In genomic region chr19:29666164-29666563, GRCm38 (mm10) we compare ENCODE assay signal across 27 mouse cellular contexts. TPM values are rescaled to one million over a fixed set of nuclear protein-coding genes. Genes with fewer than 3 reads are reported as not detected.
DNase-seq lines count a peak whose midpoint lies in the region; ATAC-seq and TF ChIP-seq lines count a peak whose summit lies in the region.
"Had no signal": no experiment of that assay in that cellular context is flagged by ENCODE, and none has a peak within 500 bp of the region (broad histone marks: within the 10 kb centered on the region; RNA-seq: fewer than 3 reads in every experiment).

No protein-coding gene starts in this region.

- 0 out of 2 replicates have a peak overlapping the region, but pooled peaks have one; percentile 54 for H3K27ac ChIP-seq in kidney, embryonic 15.5 days
- no peak overlapping the region for H3K27ac ChIP-seq in liver, embryonic 14.5 days
- no peak overlapping the region for H3K27ac ChIP-seq in liver, embryonic 12.5 days
- H3K27ac ChIP-seq in stomach, postnatal 0 days (replicated peaks), result no peak overlapping the region
- H3K27ac ChIP-seq in hindbrain, embryonic 10.5 days, result no peak overlapping the region
- H3K27ac ChIP-seq: embryonic facial prominence, embryonic 12.5 days; embryonic facial prominence, embryonic 15.5 days; gastrocnemius, adult 2 months; hindbrain, embryonic 13.5 days; hindbrain, postnatal 0 days had no signal

- no peak for DNase-seq in kidney, adult 9 months
- no peak for DNase-seq in liver, embryonic 14.5 days (ENCODE audit: low read depth in 3 of 3, low spot score in 3 of 3)
- DNase-seq in stomach, postnatal 0 days (ENCODE audit: low spot score), result no peak
- DNase-seq in hindbrain, embryonic 10.5 days (ENCODE audit: low spot score), result no peak
- DNase-seq: adrenal gland, adult 8-10 months; adrenal gland, postnatal 25 days; B cell, adult 2 months; cerebellum, adult 11-12 months; cerebellum, adult 8-10 months; cerebellum, postnatal 14 days; forebrain, postnatal 0 days; gastrocnemius, adult 2 months; gastrocnemius, postnatal 14 days; heart, adult 11 months had no signal

- H3K27me3 ChIP-seq in kidney, embryonic 15.5 days, result no peaks in the 10 kb centered on the region
- no peaks in the 10 kb centered on the region for H3K27me3 ChIP-seq in liver, embryonic 14.5 days (ENCODE audit: control insufficient read depth, insufficient read depth, low read length)
- H3K27me3 ChIP-seq in liver, embryonic 12.5 days (replicated peaks), result peaks cover 6% of the 10 kb centered on the region; the same call in 1 of the 2 replicates
- no peaks in the 10 kb centered on the region for H3K27me3 ChIP-seq in stomach, postnatal 0 days (ENCODE audit: control insufficient read depth, insufficient read depth, low read length)
- no peaks in the 10 kb centered on the region for H3K27me3 ChIP-seq in hindbrain, embryonic 10.5 days (ENCODE audit: insufficient read depth, poor library complexity, severe bottlenecking)
- H3K27me3 ChIP-seq: embryonic facial prominence, embryonic 12.5 days; embryonic facial prominence, embryonic 15.5 days; hindbrain, embryonic 13.5 days; Patski had no signal

- no peak for TF ChIP-seq EP300 in liver, embryonic 14.5 days (IDR thresholded peaks at IDR 0.05; ENCODE audit: low read depth)
- no peak for TF ChIP-seq EP300 in stomach, postnatal 0 days (optimal IDR thresholded peaks at IDR 0.05)

- WGBS in kidney, embryonic 15.5 days, result 79% methylated on average over 4 of the region's 4 CpGs
- WGBS in liver, embryonic 14.5 days (ENCODE audit: insufficient replicate concordance), result 37% methylated on average over 4 of the region's 4 CpGs
- 46% methylated on average over 4 of the region's 4 CpGs for WGBS in liver, embryonic 12.5 days (ENCODE audit: insufficient replicate concordance)
- WGBS in stomach, postnatal 0 days, result 75% methylated on average over 4 of the region's 4 CpGs
- 88% methylated on average over 4 of the region's 4 CpGs for WGBS in hindbrain, embryonic 10.5 days

- H3K4me2 ChIP-seq in kidney, embryonic 15.5 days, result no peak overlapping the region
- no peak overlapping the region for H3K4me2 ChIP-seq in liver, embryonic 14.5 days (ENCODE audit: low read depth)
- H3K4me2 ChIP-seq in liver, embryonic 12.5 days, result no peak overlapping the region
- no peak overlapping the region for H3K4me2 ChIP-seq in stomach, postnatal 0 days (replicated peaks; ENCODE audit: low read depth)
- H3K4me2 ChIP-seq: embryonic facial prominence, embryonic 12.5 days; embryonic facial prominence, embryonic 15.5 days; heart, embryonic 11.5 days; hindbrain, embryonic 13.5 days had no signal

- no peak for ATAC-seq in kidney, embryonic 15.5 days (replicated peaks; ENCODE audit: low FRiP score)
- ATAC-seq in liver, embryonic 14.5 days (ENCODE audit: insufficient read depth), result 0 out of 2 replicates have a peak, but pooled peaks have one; percentile 23
- no peak for ATAC-seq in liver, embryonic 12.5 days
- peak; percentile 37; the same call in 1 of the 2 replicates for ATAC-seq in megakaryocyte-erythroid progenitor cell, adult 5-6 weeks (replicated peaks; ENCODE audit: low FRiP score, low TSS enrichment, poor library complexity, severe bottlenecking)
- 0 out of 2 replicates have a peak, but pooled peaks have one; percentile 10 for ATAC-seq in stomach, postnatal 0 days (ENCODE audit: low FRiP score, low TSS enrichment)
- ATAC-seq in CD4-positive, CD25-positive, alpha-beta regulatory T cell, adult 4 months, result no peak
- ATAC-seq: forebrain, embryonic 14.5 days; forebrain, postnatal 0 days; hindbrain, postnatal 0 days; inflammation-experienced regulatory T-cells, adult 6 months had no signal

- no peaks in the 10 kb centered on the region for H3K36me3 ChIP-seq in kidney, embryonic 15.5 days
- no peaks in the 10 kb centered on the region for H3K36me3 ChIP-seq in liver, embryonic 14.5 days (replicated peaks; ENCODE audit: control insufficient read depth, insufficient read depth, low read depth)
- no peaks in the 10 kb centered on the region for H3K36me3 ChIP-seq in liver, embryonic 12.5 days
- no peaks in the 10 kb centered on the region for H3K36me3 ChIP-seq in stomach, postnatal 0 days (ENCODE audit: control insufficient read depth, insufficient read depth, low read length)
- no peaks in the 10 kb centered on the region for H3K36me3 ChIP-seq in hindbrain, embryonic 10.5 days
- H3K36me3 ChIP-seq: embryonic facial prominence, embryonic 12.5 days; embryonic facial prominence, embryonic 15.5 days; hindbrain, embryonic 13.5 days had no signal

- TF ChIP-seq CTCF in liver, embryonic 14.5 days (IDR thresholded peaks at IDR 0.05; ENCODE audit: low read depth), result no peak
- no peak for TF ChIP-seq CTCF in stomach, postnatal 0 days (IDR thresholded peaks at IDR 0.05; ENCODE audit: low read depth)

- peaks cover 26% of the 10 kb centered on the region for H3K4me1 ChIP-seq in kidney, embryonic 15.5 days
- H3K4me1 ChIP-seq in liver, embryonic 14.5 days (replicated peaks; ENCODE audit: control insufficient read depth in 2 of 2, insufficient read depth in 2 of 2, low read length in 1 of 2), result peaks cover 0 to 8% of the 10 kb centered on the region in 2 experiments; a peak in 2 of 4 replicates
- peaks cover 7% of the 10 kb centered on the region for H3K4me1 ChIP-seq in liver, embryonic 12.5 days
- H3K4me1 ChIP-seq in stomach, postnatal 0 days (replicated peaks; ENCODE audit: control insufficient read depth, insufficient read depth), result no peaks in the 10 kb centered on the region
- H3K4me1 ChIP-seq in hindbrain, embryonic 10.5 days (replicated peaks), result no peaks in the 10 kb centered on the region
- H3K4me1 ChIP-seq: embryonic facial prominence, embryonic 15.5 days; hindbrain, embryonic 13.5 days had no signal

- H3K9ac ChIP-seq in kidney, embryonic 15.5 days, result no peak overlapping the region
- H3K9ac ChIP-seq in liver, embryonic 14.5 days (replicated peaks), result no peak overlapping the region
- H3K9ac ChIP-seq in liver, embryonic 12.5 days, result no peak overlapping the region
- no peak overlapping the region for H3K9ac ChIP-seq in stomach, postnatal 0 days (ENCODE audit: low read length)
- H3K9ac ChIP-seq: embryonic facial prominence, embryonic 12.5 days; embryonic facial prominence, embryonic 15.5 days; forebrain, postnatal 0 days; hindbrain, embryonic 13.5 days had no signal

- H3K9me3 ChIP-seq in kidney, embryonic 15.5 days (replicated peaks), result no peaks in the 10 kb centered on the region
- no peaks in the 10 kb centered on the region for H3K9me3 ChIP-seq in liver, embryonic 14.5 days (ENCODE audit: control insufficient read depth, low read length)
- H3K9me3 ChIP-seq in liver, embryonic 12.5 days (replicated peaks), result no peaks in the 10 kb centered on the region
- no peaks in the 10 kb centered on the region for H3K9me3 ChIP-seq in stomach, postnatal 0 days (ENCODE audit: control insufficient read depth, low read length)
- H3K9me3 ChIP-seq in hindbrain, embryonic 10.5 days, result no peaks in the 10 kb centered on the region
- H3K9me3 ChIP-seq: embryonic facial prominence, embryonic 12.5 days; embryonic facial prominence, embryonic 15.5 days; hindbrain, embryonic 13.5 days had no signal

- H3K4me3 ChIP-seq in kidney, embryonic 15.5 days (replicated peaks), result no peak overlapping the region
- H3K4me3 ChIP-seq in liver, embryonic 14.5 days (ENCODE audit: insufficient read depth in 1 of 2, low read depth in 2 of 2, low read length in 2 of 2), result no peak overlapping the region
- no peak overlapping the region for H3K4me3 ChIP-seq in liver, embryonic 12.5 days
- no peak overlapping the region for H3K4me3 ChIP-seq in stomach, postnatal 0 days (ENCODE audit: low read depth, low read length)
- H3K4me3 ChIP-seq in hindbrain, embryonic 10.5 days, result no peak overlapping the region
- H3K4me3 ChIP-seq: embryonic facial prominence, embryonic 12.5 days; embryonic facial prominence, embryonic 15.5 days; gastrocnemius, adult 2 months; hindbrain, embryonic 13.5 days had no signal

RNA-seq across cellular contexts. Expression of gene Ermp1, which starts 17.9 kb away (rescaled TPM):
- polyA plus RNA-seq in kidney, embryonic 15.5 days (2015; fragmentation: Nextera tagmentation; extraction: Ambion mirVana), result 24.0 and 25.5 TPM in 2 replicates
- polyA plus RNA-seq in liver, embryonic 14.5 days (2012; rRNA removed), result 5.9 and 6.8 TPM in 2 replicates
- 7.2 and 8.6 TPM in 2 replicates for polyA plus RNA-seq in liver, embryonic 14.5 days (2014; fragmentation: Nextera tagmentation; extraction: Ambion mirVana)
- polyA plus RNA-seq in liver, embryonic 12.5 days (2016; fragmentation: Nextera tagmentation; extraction: Ambion mirVana), result 18.3 and 19.3 TPM in 2 replicates
- total RNA-seq in megakaryocyte-erythroid progenitor cell, adult 5-6 weeks (2014; fragmentation: Nextera tagmentation), result 19.9 and 31.0 TPM in 2 replicates
- 27.8 and 31.1 TPM in 2 replicates for total RNA-seq in megakaryocyte-erythroid progenitor cell, adult 5-6 weeks (2017)
- polyA plus RNA-seq in stomach, postnatal 0 days (2015; fragmentation: Nextera tagmentation; extraction: Ambion mirVana), result 19.9 and 23.0 TPM in 2 replicates
- polyA plus RNA-seq in hindbrain, embryonic 10.5 days (2016; fragmentation: Nextera tagmentation; extraction: Ambion mirVana), result 12.8 and 16.1 TPM in 2 replicates
- 10 to 100 TPM; 11.8 to 15.7 TPM for polyA plus RNA-seq in CD4-positive, CD25-positive, alpha-beta regulatory T cell, adult 4 months (2017; shearing (Covaris generic))

RNA-seq across cellular contexts. Expression of gene Mlana, which starts 31.5 kb away (rescaled TPM):
- polyA plus RNA-seq in kidney, embryonic 15.5 days (2015; fragmentation: Nextera tagmentation; extraction: Ambion mirVana), result not detected in 2 replicates
- not detected in 2 replicates for polyA plus RNA-seq in liver, embryonic 14.5 days (2012; rRNA removed)
- polyA plus RNA-seq in liver, embryonic 14.5 days (2014; fragmentation: Nextera tagmentation; extraction: Ambion mirVana), result not detected in 2 replicates
- polyA plus RNA-seq in liver, embryonic 12.5 days (2016; fragmentation: Nextera tagmentation; extraction: Ambion mirVana), result not detected in 2 replicates
- not detected in 2 replicates for total RNA-seq in megakaryocyte-erythroid progenitor cell, adult 5-6 weeks (2014; fragmentation: Nextera tagmentation)
- total RNA-seq in megakaryocyte-erythroid progenitor cell, adult 5-6 weeks (2017), result not detected in 2 replicates
- not detected in 2 replicates for polyA plus RNA-seq in stomach, postnatal 0 days (2015; fragmentation: Nextera tagmentation; extraction: Ambion mirVana)
- polyA plus RNA-seq in hindbrain, embryonic 10.5 days (2016; fragmentation: Nextera tagmentation; extraction: Ambion mirVana), result 0.26 and 0.60 TPM in 2 replicates
- not detected for polyA plus RNA-seq in CD4-positive, CD25-positive, alpha-beta regulatory T cell, adult 4 months (2017; shearing (Covaris generic))
- total RNA-seq: adrenal gland, adult 8-10 months; adrenal gland, postnatal 25 days; forebrain, postnatal 0 days; gastrocnemius, adult 2 months; gastrocnemius, postnatal 14 days; hematopoietic stem cell, adult 5-6 weeks; hindbrain, postnatal 0 days had no signal
- polyA plus RNA-seq: forebrain, embryonic 14.5 days; forebrain, postnatal 0 days; hindbrain, embryonic 13.5 days; hindbrain, postnatal 0 days; inflammation-experienced regulatory T-cells, adult 6 months had no signal

Comparison
In these comparisons a context has a peak if more than half of its experiments do, and no peak if none do; other contexts are left out.
1. ATAC-seq: peak in liver, embryonic 14.5 days (single experiment), megakaryocyte-erythroid progenitor cell, adult 5-6 weeks (single experiment) and stomach, postnatal 0 days (single experiment); none in kidney, embryonic 15.5 days (single experiment), liver, embryonic 12.5 days (single experiment) and CD4-positive, CD25-positive, alpha-beta regulatory T cell, adult 4 months (single experiment).